Mouse (Mus musculus): ENCODE measurements at regions not wholly inside any gene's neighbourhood (a gene's known extent, or its start where the extent isn't known, plus 50 kb on each side); places are given as distances from the start of the nearest gene placed in this dataset.

GRCm38 (mm10) chr13:83716711-83717171, 212.9 kb downstream of the Mef2c start:
- peak; percentile 33 to 43 for DNase-seq (ENCODE audit: low spot score in 2 of 2)

- no peak for DNase-seq (ENCODE audit: low spot score in 2 of 2)
These were observed 213.9 kb downstream of the Mef2c start for GRCm38 (mm10) chr13:83717686-83718210.

- no peak for DNase-seq (ENCODE audit: low spot score in 2 of 2)
These were observed 214.9 kb downstream of the Mef2c start for GRCm38 (mm10) chr13:83718431-83719410.

GRCm38 (mm10) chr13:83719635-83720291, 215.9 kb downstream of the Mef2c start:
- no peak for DNase-seq (ENCODE audit: low spot score in 2 of 2)

GRCm38 (mm10) chr13:83720352-83720751, 216.5 kb downstream of the Mef2c start:
- no peak for DNase-seq (ENCODE audit: low spot score in 2 of 2)

GRCm38 (mm10) chr13:83720883-83721371, 217.1 kb downstream of the Mef2c start:
- peak; percentile 83 to 85 for DNase-seq (ENCODE audit: low spot score in 2 of 2)

GRCm38 (mm10) chr13:83721563-83721962, 217.7 kb downstream of the Mef2c start:
- DNase-seq (ENCODE audit: low spot score in 2 of 2) = peak in 1 of 2 experiments; percentile 19

- peak in 1 of 2 experiments; percentile 63 for DNase-seq (ENCODE audit: low spot score in 2 of 2)
These were observed 218.4 kb downstream of the Mef2c start for GRCm38 (mm10) chr13:83722241-83722640.

GRCm38 (mm10) chr13:83722791-83723190, 219.0 kb downstream of the Mef2c start:
- DNase-seq (ENCODE audit: low spot score in 2 of 2) = no peak

GRCm38 (mm10) chr13:83723396-83723795, 219.6 kb downstream of the Mef2c start:
- DNase-seq (ENCODE audit: low spot score in 2 of 2) = no peak

GRCm38 (mm10) chr13:83724196-83724595, 220.4 kb downstream of the Mef2c start:
- no peak for DNase-seq (ENCODE audit: low spot score in 2 of 2)

GRCm38 (mm10) chr13:83724995-83725394, 221.2 kb downstream of the Mef2c start:
- DNase-seq (ENCODE audit: low spot score in 2 of 2) = peak in 1 of 2 experiments; percentile 82

GRCm38 (mm10) chr13:83725831-83726230, 222.0 kb downstream of the Mef2c start:
- no peak for DNase-seq (ENCODE audit: low spot score in 2 of 2)

- DNase-seq (ENCODE audit: low spot score in 2 of 2) = no peak
These were observed 222.6 kb downstream of the Mef2c start for GRCm38 (mm10) chr13:83726346-83726975.

- peak in 1 of 2 experiments; percentile 67 for DNase-seq (ENCODE audit: low spot score in 2 of 2)
These were observed 223.4 kb downstream of the Mef2c start for GRCm38 (mm10) chr13:83727051-83727765.

GRCm38 (mm10) chr13:83727766-83728395, 224.0 kb downstream of the Mef2c start:
- DNase-seq (ENCODE audit: low spot score in 2 of 2) = no peak

- DNase-seq (ENCODE audit: low spot score in 2 of 2) = no peak
These were observed 224.7 kb downstream of the Mef2c start for GRCm38 (mm10) chr13:83728421-83729010.

GRCm38 (mm10) chr13:83729331-83730009, 225.6 kb downstream of the Mef2c start:
- peak; percentile 76 to 78 for DNase-seq (ENCODE audit: low spot score in 2 of 2)

GRCm38 (mm10) chr13:83730155-83730712, 226.4 kb downstream of the Mef2c start:
- no peak for DNase-seq (ENCODE audit: low spot score in 2 of 2)
